Mouse (Mus musculus) stomach, postnatal 0 days (tissue): ENCODE results near the gene Pabpn1l.

Experiments
- CTCF ChIP-seq: IDR thresholded peaks from 2 replicates; pipeline ENCODE4 v1.5.1; 2016; ENCODE audit warnings: antibody characterized with exemption, low read depth, mild to moderate bottlenecking, moderate library complexity
- EP300 ChIP-seq: optimal IDR thresholded peaks from 2 replicates; pipeline ENCODE3; 2016; ENCODE audit warnings: antibody characterized with exemption

GRCm38 (mm10) chr8:122571153-122571552 is 51.4 kb downstream of the Pabpn1l start:
- TF ChIP-seq EP300 (no peak), CTCF (no peak)
